Mouse (Mus musculus): Measurements from ENCODE around the gene P2ry2. TPM values are rescaled to one million over a fixed set of nuclear protein-coding genes. Genes with fewer than 3 reads are reported as not detected.

Gene P2ry2
- total RNA-seq, 1 experiment, result 2.8 TPM

GRCm38 (mm10) chr7:101049326-101050087 is 36.8 kb upstream of the P2ry2 start:
- Histone ChIP-seq H3K36me3 (ENCODE audit: control insufficient read depth, insufficient read depth, low read length, poor library complexity, severe bottlenecking) (no peaks in the 10 kb centered on the region), H3K4me3 (ENCODE audit: insufficient read depth in 1 of 2, low read depth in 1 of 2, low read length in 2 of 2, poor library complexity in 1 of 2, severe bottlenecking in 1 of 2) (no peak overlapping the region), H3K4me1 (ENCODE audit: control insufficient read depth in 2 of 2, insufficient read depth in 2 of 2, low read length in 2 of 2, poor library complexity in 1 of 2) (peaks cover 0 to 8% of the 10 kb centered on the region in 2 experiments; a peak in 1 of 4 replicates), H3K9ac (ENCODE audit: insufficient read depth, low read depth, low read length, poor library complexity, severe bottlenecking) (no peak overlapping the region), H3K27ac (ENCODE audit: insufficient read depth, low read depth, low read length, poor library complexity, severe bottlenecking) (no peak overlapping the region), H3K9me3 (ENCODE audit: control insufficient read depth, insufficient read depth, low read depth, low read length) (no peaks in the 10 kb centered on the region)
- in situ Hi-C loops (cut with MboI; ENCODE audit: low sequenced_read_pairs in 2 of 2, unreplicated experiment in 2 of 2), result loop anchor here (5.0 to 25.0 kb wide), 2 partner anchors 52 to 238 kb away; no protein-coding TSS in a partner anchor
- no peak for DNase-seq (ENCODE audit: low read depth, low spot score)
- TF ChIP-seq ZC3H11A (IDR thresholded peaks at IDR 0.05; ENCODE audit: borderline replicate concordance, low read depth, low read length) (no peak), CHD2 (IDR thresholded peaks at IDR 0.05; ENCODE audit: low read depth, low read length) (no peak)

- peaks cover 0 to 7% of the 10 kb centered on the region in 2 experiments; a peak in 1 of 4 replicates for H3K4me1 ChIP-seq (ENCODE audit: control insufficient read depth in 2 of 2, insufficient read depth in 2 of 2, low read length in 2 of 2, poor library complexity in 1 of 2)
- no peak overlapping the region for H3K9ac ChIP-seq (ENCODE audit: insufficient read depth, low read depth, low read length, poor library complexity, severe bottlenecking)
- no peak overlapping the region for H3K27ac ChIP-seq (ENCODE audit: insufficient read depth, low read depth, low read length, poor library complexity, severe bottlenecking)
Measured at GRCm38 (mm10) chr7:101048247-101048646, 35.6 kb upstream of the P2ry2 start.

GRCm38 (mm10) chr7:101043846-101044541 is 31.3 kb upstream of the P2ry2 start:
- no peak for DNase-seq (ENCODE audit: low read depth, low spot score)
- no peak overlapping the region for H3K4me3 ChIP-seq (ENCODE audit: insufficient read depth in 1 of 2, low read depth in 1 of 2, low read length in 2 of 2, poor library complexity in 1 of 2, severe bottlenecking in 1 of 2)
- H3K4me1 ChIP-seq (ENCODE audit: control insufficient read depth in 2 of 2, insufficient read depth in 2 of 2, low read length in 2 of 2, poor library complexity in 1 of 2), result no peaks in the 10 kb centered on the region
- no peaks in the 10 kb centered on the region for H3K9me3 ChIP-seq (ENCODE audit: control insufficient read depth, insufficient read depth, low read depth, low read length)
- no peak overlapping the region for H3K27ac ChIP-seq (ENCODE audit: insufficient read depth, low read depth, low read length, poor library complexity, severe bottlenecking)
- no peak overlapping the region for H3K9ac ChIP-seq (ENCODE audit: insufficient read depth, low read depth, low read length, poor library complexity, severe bottlenecking)
- H3K36me3 ChIP-seq (ENCODE audit: control insufficient read depth, insufficient read depth, low read length, poor library complexity, severe bottlenecking), result no peaks in the 10 kb centered on the region
- in situ Hi-C loops (cut with MboI; ENCODE audit: low sequenced_read_pairs in 2 of 2, unreplicated experiment in 2 of 2), result no loop called here
- TF ChIP-seq HCFC1 (IDR thresholded peaks at IDR 0.05; ENCODE audit: borderline replicate concordance, insufficient read depth, low read length) (no peak), ZC3H11A (IDR thresholded peaks at IDR 0.05; ENCODE audit: borderline replicate concordance, low read depth, low read length) (no peak), ZNF384 (IDR thresholded peaks at IDR 0.05; ENCODE audit: low read depth, low read length) (no peak), MAFK (IDR thresholded peaks at IDR 0.05; ENCODE audit: insufficient read depth, low read depth, low read length) (no peak), CHD2 (IDR thresholded peaks at IDR 0.05; ENCODE audit: low read depth, low read length) (no peak)

More at GRCm38 (mm10) chr7:101048247-101048646, 35.6 kb upstream of the P2ry2 start:
- no peak for DNase-seq (ENCODE audit: low read depth, low spot score)
- Histone ChIP-seq H3K9me3 (ENCODE audit: control insufficient read depth, insufficient read depth, low read depth, low read length) (no peaks in the 10 kb centered on the region), H3K4me3 (ENCODE audit: insufficient read depth in 1 of 2, low read depth in 1 of 2, low read length in 2 of 2, poor library complexity in 1 of 2, severe bottlenecking in 1 of 2) (no peak overlapping the region), H3K36me3 (ENCODE audit: control insufficient read depth, insufficient read depth, low read length, poor library complexity, severe bottlenecking) (no peaks in the 10 kb centered on the region)
- TF ChIP-seq ZNF384 (IDR thresholded peaks at IDR 0.05; ENCODE audit: low read depth, low read length) (no peak), MAFK (IDR thresholded peaks at IDR 0.05; ENCODE audit: insufficient read depth, low read depth, low read length) (no peak), CHD2 (IDR thresholded peaks at IDR 0.05; ENCODE audit: low read depth, low read length) (no peak), HCFC1 (IDR thresholded peaks at IDR 0.05; ENCODE audit: borderline replicate concordance, insufficient read depth, low read length) (no peak), ZC3H11A (IDR thresholded peaks at IDR 0.05; ENCODE audit: borderline replicate concordance, low read depth, low read length) (no peak)
- in situ Hi-C loops (cut with MboI; ENCODE audit: low sequenced_read_pairs in 2 of 2, unreplicated experiment in 2 of 2), result loop anchor here in 1 of 2 experiments (5.0 kb wide), 1 partner anchor 51 kb away; no protein-coding TSS in a partner anchor

GRCm38 (mm10) chr7:101041977-101042749 is 29.5 kb upstream of the P2ry2 start:
- no peak overlapping the region for H3K27ac ChIP-seq (ENCODE audit: insufficient read depth, low read depth, low read length, poor library complexity, severe bottlenecking)
- H3K9me3 ChIP-seq (ENCODE audit: control insufficient read depth, insufficient read depth, low read depth, low read length), result no peaks in the 10 kb centered on the region
- TF ChIP-seq HCFC1 (IDR thresholded peaks at IDR 0.05; ENCODE audit: borderline replicate concordance, insufficient read depth, low read length), result no peak
- no peak for TF ChIP-seq MAFK (IDR thresholded peaks at IDR 0.05; ENCODE audit: insufficient read depth, low read depth, low read length)
- TF ChIP-seq ZNF384 (IDR thresholded peaks at IDR 0.05; ENCODE audit: low read depth, low read length), result no peak
- no peak for TF ChIP-seq ZC3H11A (IDR thresholded peaks at IDR 0.05; ENCODE audit: borderline replicate concordance, low read depth, low read length)
- no peak for TF ChIP-seq CHD2 (IDR thresholded peaks at IDR 0.05; ENCODE audit: low read depth, low read length)

More at GRCm38 (mm10) chr7:101041977-101042749, 29.5 kb upstream of the P2ry2 start:
- in situ Hi-C loops (cut with MboI; ENCODE audit: low sequenced_read_pairs in 2 of 2, unreplicated experiment in 2 of 2), result no loop called here
- Histone ChIP-seq H3K9ac (ENCODE audit: insufficient read depth, low read depth, low read length, poor library complexity, severe bottlenecking) (no peak overlapping the region), H3K4me1 (ENCODE audit: control insufficient read depth in 2 of 2, insufficient read depth in 2 of 2, low read length in 2 of 2, poor library complexity in 1 of 2) (no peaks in the 10 kb centered on the region), H3K4me3 (ENCODE audit: insufficient read depth in 1 of 2, low read depth in 1 of 2, low read length in 2 of 2, poor library complexity in 1 of 2, severe bottlenecking in 1 of 2) (no peak overlapping the region), H3K36me3 (ENCODE audit: control insufficient read depth, insufficient read depth, low read length, poor library complexity, severe bottlenecking) (no peaks in the 10 kb centered on the region)
- no peak for DNase-seq (ENCODE audit: low read depth, low spot score)

Measured in ES-E14 (cell line).